Mouse (Mus musculus) hindbrain, postnatal 0 days (tissue): ENCODE measurements at regions not wholly inside any gene's neighbourhood (a gene's known extent, or its start where the extent isn't known, plus 50 kb on each side); places are given as distances from the start of the nearest gene placed in this dataset.

ENCODE experiments used
- ATAC-seq: fragments of 200-750 bp; cut with Nextera tagmentation; 2 replicates; pipeline ENCODE4 v1.8.0; 2017; ENCODE audit warnings: mild to moderate bottlenecking, moderate TSS enrichment, moderate library complexity
- DNase-seq: peaks from one replicate; pipeline ENCODE4 v3.0.0-alpha.2; 2015; ENCODE audit warnings: low spot score
- H3K27ac ChIP-seq: fragments of 300-500 bp; sonication (generic); 2 replicates; pipeline ENCODE4 v1.5.1; 2014; ENCODE audit warnings: mild to moderate bottlenecking
- H3K27me3 ChIP-seq: fragments of 300-500 bp; sonication (generic); 2 replicates; pipeline ENCODE4 v1.6.1; 2014; ENCODE audit warnings: low read length, mixed read lengths; ENCODE audit not compliant: insufficient read depth
- H3K36me3 ChIP-seq: fragments of 300-500 bp; sonication (generic); 2 replicates; pipeline ENCODE4 v1.6.1; 2014; ENCODE audit warnings: low read length, mixed read lengths; ENCODE audit not compliant: insufficient read depth
- H3K4me1 ChIP-seq: fragments of 300-500 bp; sonication (generic); 2 replicates; pipeline ENCODE4 v1.6.1; 2014; ENCODE audit warnings: antibody characterized with exemption, low read length, mixed read lengths; ENCODE audit not compliant: insufficient read depth
- H3K4me2 ChIP-seq: fragments of 300-500 bp; sonication (generic); 2 replicates; pipeline ENCODE4 v1.6.1; 2014; ENCODE audit warnings: low read depth, mild to moderate bottlenecking, low read length, moderate library complexity, mixed read lengths
- H3K4me3 ChIP-seq: fragments of 300-500 bp; sonication (generic); 2 replicates; pipeline ENCODE4 v1.5.1; 2014; ENCODE audit warnings: low read length
- H3K9ac ChIP-seq: fragments of 300-500 bp; sonication (generic); replicated peaks from 2 replicates; pipeline ENCODE4 v1.6.1; 2014; ENCODE audit warnings: mild to moderate bottlenecking, low read length, moderate library complexity, mixed read lengths
- H3K9me3 ChIP-seq: fragments of 300-500 bp; sonication (generic); 2 replicates; pipeline ENCODE4 v1.6.1; 2016; ENCODE audit warnings: low read length, mixed read lengths
- CTCF ChIP-seq: IDR thresholded peaks from 2 replicates; pipeline ENCODE4 v1.5.1; 2016; ENCODE audit warnings: antibody characterized with exemption, control low read depth, low read depth
- WGBS: fragments of 180-500 bp; shearing (Covaris S2); extraction: QIAGEN DNeasy Blood & Tissue Kit; methylation state at CpG from one replicate; pipeline ENCODE4 v1.1.7; 2014; 5-methylcytosine and 5-hydroxymethylcytosine counted together

DNA sequence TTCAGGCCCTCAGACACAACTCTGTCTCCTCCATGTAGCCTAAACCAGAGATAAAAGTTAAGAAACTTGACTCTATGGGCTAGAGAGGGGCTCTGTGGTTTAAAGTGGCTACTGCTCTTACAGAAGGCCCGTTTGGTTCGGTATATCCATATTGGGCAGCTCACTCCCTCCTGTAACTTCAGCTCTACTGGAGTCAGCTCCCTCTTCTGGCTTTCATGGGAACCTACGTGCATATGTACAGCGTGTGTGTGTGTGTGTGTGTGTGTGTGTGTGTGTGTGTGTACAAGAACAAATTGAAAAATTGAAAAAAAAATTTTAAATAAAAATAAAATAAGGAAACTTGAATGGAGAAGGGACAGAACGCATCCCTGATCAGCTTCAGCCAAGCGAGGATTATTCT is 75.1 kb upstream of the Dynlrb2 start:
- peak; percentile 16 for DNase-seq
- Histone ChIP-seq H3K27ac (no peak overlapping the region), H3K9ac (no peak overlapping the region), H3K4me2 (no peak overlapping the region), H3K36me3 (no peaks in the 10 kb centered on the region), H3K4me1 (no peaks in the 10 kb centered on the region), H3K4me3 (no peak overlapping the region), H3K27me3 (no peaks in the 10 kb centered on the region), H3K9me3 (no peaks in the 10 kb centered on the region)
- peak; percentile 38 for TF ChIP-seq CTCF
- no peak for ATAC-seq
- WGBS: 70% methylated on average over 6 of the region's 6 CpGs

DNA sequence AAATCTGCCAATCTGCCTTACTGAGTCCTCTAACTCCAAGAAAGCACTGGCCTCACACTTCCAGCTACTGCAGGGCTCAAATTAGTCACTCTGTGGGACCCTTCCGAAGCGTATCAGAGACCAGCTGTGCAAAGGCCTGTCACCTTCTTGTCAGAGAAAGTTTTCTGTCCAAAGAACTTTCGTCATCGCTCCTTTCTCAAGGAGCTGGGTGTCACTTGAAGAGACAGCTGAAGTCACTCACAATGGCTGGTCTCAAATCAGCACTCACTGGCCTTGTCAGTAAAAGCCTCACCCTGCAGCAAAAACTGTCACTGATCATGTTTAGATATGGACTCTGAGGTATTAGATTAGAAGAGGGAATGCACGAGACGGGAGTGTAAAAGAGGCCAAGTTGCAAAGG is 81.9 kb upstream of the Dynlrb2 start:
- H3K9ac ChIP-seq: no peak overlapping the region
- H3K9me3 ChIP-seq: no peaks in the 10 kb centered on the region
- TF ChIP-seq CTCF: no peak
- H3K4me3 ChIP-seq: no peak overlapping the region
- WGBS: 61% methylated on average over 6 of the region's 6 CpGs
- H3K27ac ChIP-seq: no peak overlapping the region
- no peaks in the 10 kb centered on the region for H3K27me3 ChIP-seq
- no peak for DNase-seq
- no peaks in the 10 kb centered on the region for H3K4me1 ChIP-seq
- no peak for ATAC-seq
- no peaks in the 10 kb centered on the region for H3K36me3 ChIP-seq
- no peak overlapping the region for H3K4me2 ChIP-seq

- 20% methylated on average over 12 of the region's 12 CpGs for WGBS
- no peaks in the 10 kb centered on the region for H3K27me3 ChIP-seq
- no peak for DNase-seq
Observed at GRCm38 (mm10) chr8:116412703-116413102, 92.1 kb upstream of the Dynlrb2 start.

GRCm38 (mm10) chr8:116410041-116410440 is 94.7 kb upstream of the Dynlrb2 start:
- no peak overlapping the region for H3K9ac ChIP-seq
- DNase-seq (no peak), ATAC-seq (no peak)
- no peak overlapping the region for H3K4me2 ChIP-seq
- no peak overlapping the region for H3K4me3 ChIP-seq
- no peaks in the 10 kb centered on the region for H3K9me3 ChIP-seq
- 74% methylated on average over 5 of the region's 5 CpGs for WGBS
- no peaks in the 10 kb centered on the region for H3K36me3 ChIP-seq
- no peaks in the 10 kb centered on the region for H3K27me3 ChIP-seq
- no peak overlapping the region for H3K27ac ChIP-seq
- no peak for TF ChIP-seq CTCF
- H3K4me1 ChIP-seq: 0 out of 2 replicates have a peak, but pooled peaks cover 5% of the 10 kb centered on the region

More at GRCm38 (mm10) chr8:116412703-116413102, 92.1 kb upstream of the Dynlrb2 start:
- TF ChIP-seq CTCF: no peak
- Histone ChIP-seq H3K9ac (no peak overlapping the region), H3K27ac (no peak overlapping the region), H3K4me2 (peak overlapping the region; percentile 35), H3K36me3 (no peaks in the 10 kb centered on the region), H3K4me3 (no peak overlapping the region), H3K9me3 (no peaks in the 10 kb centered on the region), H3K4me1 (0 out of 2 replicates have a peak, but pooled peaks cover 7% of the 10 kb centered on the region)
- ATAC-seq: no peak

DNA sequence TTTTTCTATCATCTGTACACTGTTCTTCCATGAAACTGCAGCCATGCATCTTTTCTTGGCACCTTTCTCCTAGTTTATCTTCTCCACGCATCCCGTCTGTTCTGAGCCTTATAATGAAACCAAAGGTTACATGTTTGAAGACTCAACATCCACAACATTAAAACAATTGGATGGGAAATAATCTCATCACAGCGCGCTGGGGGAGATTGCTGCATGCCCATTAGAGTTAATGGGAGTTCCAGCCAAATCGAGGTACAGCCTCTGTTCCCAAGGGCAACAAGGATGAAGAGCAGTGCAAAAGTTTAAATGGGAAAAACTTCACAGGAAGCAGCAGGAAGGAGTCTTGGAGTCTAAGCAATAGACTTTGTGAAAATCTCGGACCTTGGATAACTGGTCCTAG is 95.8 kb upstream of the Dynlrb2 start:
- Histone ChIP-seq H3K4me2 (no peak overlapping the region), H3K9me3 (no peaks in the 10 kb centered on the region), H3K27me3 (no peaks in the 10 kb centered on the region), H3K4me1 (0 out of 2 replicates have a peak, but pooled peaks cover 5% of the 10 kb centered on the region), H3K36me3 (no peaks in the 10 kb centered on the region), H3K27ac (no peak overlapping the region), H3K4me3 (no peak overlapping the region), H3K9ac (no peak overlapping the region)
- DNase-seq: no peak
- 86% methylated on average over 6 of the region's 6 CpGs for WGBS
- no peak for ATAC-seq
- no peak for TF ChIP-seq CTCF

DNA sequence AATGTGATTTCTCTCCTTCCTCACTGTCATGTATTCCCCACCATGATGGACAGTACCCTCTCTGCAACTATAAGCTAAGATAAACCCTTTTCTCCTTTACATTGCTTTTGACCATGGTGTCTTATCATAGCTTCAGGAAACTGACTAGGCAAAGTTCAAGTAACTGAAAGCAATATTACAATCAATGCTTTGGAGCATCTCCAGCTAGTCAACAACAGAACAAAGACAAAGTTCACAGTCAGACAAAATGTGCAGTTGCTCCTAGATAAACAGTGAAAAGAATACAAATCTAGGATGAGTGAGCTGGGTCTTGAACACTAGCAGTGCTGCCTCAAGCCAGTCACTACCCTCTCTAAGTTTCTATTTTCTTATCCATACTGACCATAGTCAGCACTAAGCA is 100.2 kb upstream of the Dynlrb2 start:
- no peak overlapping the region for H3K27ac ChIP-seq
- H3K4me3 ChIP-seq: no peak overlapping the region
- no peak for TF ChIP-seq CTCF
- H3K9ac ChIP-seq: no peak overlapping the region
- H3K4me2 ChIP-seq: no peak overlapping the region
- ATAC-seq (no peak), DNase-seq (no peak)
- no peaks in the 10 kb centered on the region for H3K27me3 ChIP-seq
- H3K9me3 ChIP-seq: no peaks in the 10 kb centered on the region
- no peaks in the 10 kb centered on the region for H3K4me1 ChIP-seq
- no peaks in the 10 kb centered on the region for H3K36me3 ChIP-seq

DNA sequence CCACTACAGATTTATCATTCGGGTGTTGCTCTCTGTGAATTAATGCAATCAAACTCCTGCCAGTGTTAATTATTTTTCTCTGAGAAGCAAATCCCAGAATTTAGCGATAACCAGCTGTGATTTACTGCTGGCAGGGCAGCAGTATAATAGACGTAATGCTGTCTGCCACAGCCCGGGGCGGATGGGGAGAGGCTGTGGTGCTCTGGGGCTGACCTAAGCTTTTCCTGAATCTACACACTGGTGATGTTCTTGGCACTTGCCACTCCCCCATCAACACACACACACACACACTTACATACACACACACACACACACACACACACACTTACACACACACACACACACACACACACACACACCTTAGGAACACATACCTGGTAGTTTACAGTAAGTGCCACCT is 101.4 kb upstream of the Dynlrb2 start:
- no peak overlapping the region for H3K9ac ChIP-seq
- TF ChIP-seq CTCF: no peak
- WGBS: 60% methylated on average over 5 of the region's 5 CpGs
- ATAC-seq (no peak), DNase-seq (no peak)
- H3K27ac ChIP-seq: no peak overlapping the region
- no peaks in the 10 kb centered on the region for H3K36me3 ChIP-seq
- H3K4me2 ChIP-seq: no peak overlapping the region
- H3K4me1 ChIP-seq: no peaks in the 10 kb centered on the region
- H3K27me3 ChIP-seq: no peaks in the 10 kb centered on the region
- no peak overlapping the region for H3K4me3 ChIP-seq
- H3K9me3 ChIP-seq: no peaks in the 10 kb centered on the region
